Comparison of ENCODE assay signal across 31 mouse cellular contexts in genomic region chr12:81189636-81190035, GRCm38 (mm10).
DNase-seq lines count a peak whose midpoint lies in the region; ATAC-seq and TF ChIP-seq lines count a peak whose summit lies in the region.
"Had no signal": no experiment of that assay in that cellular context is flagged by ENCODE, and none has a peak within 500 bp of the region (broad histone marks: within the 10 kb centered on the region; RNA-seq: fewer than 3 reads in every experiment).

No protein-coding gene starts in this region.

- WGBS in kidney, adult 2 months = 68% methylated on average over 1 of the region's 1 CpGs
- 71% methylated on average over 1 of the region's 1 CpGs for WGBS in kidney, embryonic 14.5 days
- WGBS in liver, embryonic 15.5 days (ENCODE audit: insufficient replicate concordance) = 45% methylated on average over 1 of the region's 1 CpGs

- H3K27me3 ChIP-seq in kidney, adult 2 months (replicated peaks; ENCODE audit: control insufficient read depth, insufficient read depth, low read length) = no peaks in the 10 kb centered on the region
- H3K27me3 ChIP-seq in kidney, embryonic 14.5 days (ENCODE audit: control insufficient read depth, insufficient read depth, low read length) = no peaks in the 10 kb centered on the region
- H3K27me3 ChIP-seq in liver, embryonic 15.5 days = no peaks in the 10 kb centered on the region
- H3K27me3 ChIP-seq: embryonic facial prominence, embryonic 15.5 days; forebrain, embryonic 12.5 days; hindbrain, embryonic 15.5 days; limb, embryonic 15.5 days; midbrain, embryonic 12.5 days; neural tube, embryonic 12.5 days had no signal

- no peaks in the 10 kb centered on the region for H3K36me3 ChIP-seq in kidney, adult 2 months (ENCODE audit: control insufficient read depth, insufficient read depth, low read length)
- H3K36me3 ChIP-seq in kidney, embryonic 14.5 days (ENCODE audit: control insufficient read depth, insufficient read depth, low read length) = no peaks in the 10 kb centered on the region
- H3K36me3 ChIP-seq in liver, embryonic 15.5 days (replicated peaks) = no peaks in the 10 kb centered on the region
- H3K36me3 ChIP-seq: embryonic facial prominence, embryonic 15.5 days; forebrain, embryonic 12.5 days; hindbrain, embryonic 15.5 days; limb, embryonic 15.5 days; neural tube, embryonic 12.5 days had no signal

- no peak overlapping the region for H3K9ac ChIP-seq in kidney, embryonic 14.5 days (ENCODE audit: low read depth, low read length)
- no peak overlapping the region for H3K9ac ChIP-seq in liver, embryonic 15.5 days
- H3K9ac ChIP-seq: embryonic facial prominence, embryonic 15.5 days; forebrain, embryonic 12.5 days; forebrain, postnatal 0 days; hindbrain, embryonic 15.5 days; limb, embryonic 15.5 days; midbrain, embryonic 12.5 days; neural tube, embryonic 12.5 days had no signal

- TF ChIP-seq CTCF in kidney, adult 2 months (conservative IDR thresholded peaks at IDR 0.05; ENCODE audit: insufficient read depth, insufficient read length, low read depth, low read length) = no peak

- no peak for ATAC-seq in kidney, embryonic 14.5 days (ENCODE audit: low FRiP score, low TSS enrichment)
- ATAC-seq in liver, embryonic 15.5 days (ENCODE audit: insufficient read depth) = peak; percentile 74
- ATAC-seq: forebrain, postnatal 0 days; inflammation-experienced regulatory T-cells, adult 6 months; lung, postnatal 0 days; Patski had no signal

- intact Hi-C loops in left cerebral cortex, postnatal 4 days (cut with DNase I) = no loop called here

- peak; percentile 69 for DNase-seq in adrenal gland, adult 2 months
- DNase-seq in adrenal gland, adult 18-20 months (ENCODE audit: low spot score in 2 of 2) = no peak
- peak; percentile 27 for DNase-seq in kidney, adult 2 months
- DNase-seq in NIH3T3 (ENCODE audit: low read depth) = peak; percentile 16
- DNase-seq in left cerebral cortex, postnatal 4 days = no peak
- DNase-seq: cerebellum, adult 8-10 months; cerebellum, postnatal 25 days; forebrain, postnatal 0 days; heart, postnatal 14 days; kidney, postnatal 36 days; layer of hippocampus, postnatal 36 days; lung, postnatal 4 days; thymus, adult 2 months; thymus, postnatal 4 days had no signal

- H3K4me3 ChIP-seq in kidney, adult 2 months (ENCODE audit: insufficient read depth, low read depth, low read length) = no peak overlapping the region
- no peak overlapping the region for H3K4me3 ChIP-seq in kidney, embryonic 14.5 days (ENCODE audit: low read length)
- no peak overlapping the region for H3K4me3 ChIP-seq in liver, embryonic 15.5 days (replicated peaks)
- H3K4me3 ChIP-seq: embryonic facial prominence, embryonic 10.5 days; embryonic facial prominence, embryonic 15.5 days; forebrain, embryonic 12.5 days; hindbrain, embryonic 10.5 days; hindbrain, embryonic 15.5 days; limb, embryonic 10.5 days; limb, embryonic 15.5 days; megakaryocyte, embryonic 14.5 days; midbrain, embryonic 12.5 days; myocyte; neural tube, embryonic 12.5 days had no signal

- H3K4me2 ChIP-seq in kidney, embryonic 14.5 days (replicated peaks; ENCODE audit: low read depth, low read length) = no peak overlapping the region
- no peak overlapping the region for H3K4me2 ChIP-seq in liver, embryonic 15.5 days
- H3K4me2 ChIP-seq: embryonic facial prominence, embryonic 15.5 days; forebrain, embryonic 12.5 days; hindbrain, embryonic 15.5 days; limb, embryonic 15.5 days; midbrain, embryonic 12.5 days; neural tube, embryonic 12.5 days had no signal

- H3K4me1 ChIP-seq in kidney, adult 2 months (ENCODE audit: control insufficient read depth, insufficient read depth, low read length) = peaks cover 4% of the 10 kb centered on the region; the same call in 1 of the 2 replicates
- H3K4me1 ChIP-seq in kidney, embryonic 14.5 days (ENCODE audit: control insufficient read depth, insufficient read depth, low read length) = no peaks in the 10 kb centered on the region
- H3K4me1 ChIP-seq in liver, embryonic 15.5 days (replicated peaks) = peaks cover 5% of the 10 kb centered on the region; the same call in 1 of the 2 replicates
- H3K4me1 ChIP-seq: embryonic facial prominence, embryonic 10.5 days; embryonic facial prominence, embryonic 15.5 days; forebrain, embryonic 12.5 days; hindbrain, embryonic 10.5 days; hindbrain, embryonic 15.5 days; limb, embryonic 10.5 days; limb, embryonic 15.5 days; midbrain, embryonic 12.5 days; neural tube, embryonic 12.5 days had no signal

- H3K27ac ChIP-seq in kidney, adult 2 months (ENCODE audit: insufficient read depth, low read depth, low read length) = no peak overlapping the region
- H3K27ac ChIP-seq in kidney, embryonic 14.5 days (ENCODE audit: low read depth, low read length) = no peak overlapping the region
- peak overlapping the region; percentile 68 for H3K27ac ChIP-seq in liver, embryonic 15.5 days (replicated peaks)
- H3K27ac ChIP-seq: embryonic facial prominence, embryonic 10.5 days; embryonic facial prominence, embryonic 15.5 days; forebrain, embryonic 12.5 days; hindbrain, embryonic 10.5 days; hindbrain, embryonic 15.5 days; limb, embryonic 10.5 days; limb, embryonic 15.5 days; midbrain, embryonic 12.5 days; neural tube, embryonic 12.5 days had no signal

- H3K9me3 ChIP-seq in kidney, embryonic 14.5 days (ENCODE audit: control insufficient read depth, low read length) = no peaks in the 10 kb centered on the region
- no peaks in the 10 kb centered on the region for H3K9me3 ChIP-seq in liver, embryonic 15.5 days (replicated peaks)
- H3K9me3 ChIP-seq: embryonic facial prominence, embryonic 10.5 days; embryonic facial prominence, embryonic 15.5 days; forebrain, embryonic 12.5 days; G1E; hindbrain, embryonic 10.5 days; hindbrain, embryonic 15.5 days; limb, embryonic 10.5 days; limb, embryonic 15.5 days; megakaryocyte, embryonic 14.5 days; midbrain, embryonic 12.5 days; neural tube, embryonic 12.5 days had no signal

- TF ChIP-seq POLR2A in kidney, adult 2 months (IDR thresholded peaks at IDR 0.05; ENCODE audit: low read depth, low read length) = no peak

Comparison
In these comparisons a context has a peak if more than half of its experiments do, and no peak if none do; other contexts are left out.
1. DNase-seq: peak in adrenal gland, adult 2 months (single experiment), kidney, adult 2 months (single experiment) and NIH3T3 (single experiment); none in adrenal gland, adult 18-20 months (0 of 2) and left cerebral cortex, postnatal 4 days (single experiment).